Mouse (Mus musculus): ENCODE results near the gene Slc6a11.

Gene Slc6a11

DNA sequence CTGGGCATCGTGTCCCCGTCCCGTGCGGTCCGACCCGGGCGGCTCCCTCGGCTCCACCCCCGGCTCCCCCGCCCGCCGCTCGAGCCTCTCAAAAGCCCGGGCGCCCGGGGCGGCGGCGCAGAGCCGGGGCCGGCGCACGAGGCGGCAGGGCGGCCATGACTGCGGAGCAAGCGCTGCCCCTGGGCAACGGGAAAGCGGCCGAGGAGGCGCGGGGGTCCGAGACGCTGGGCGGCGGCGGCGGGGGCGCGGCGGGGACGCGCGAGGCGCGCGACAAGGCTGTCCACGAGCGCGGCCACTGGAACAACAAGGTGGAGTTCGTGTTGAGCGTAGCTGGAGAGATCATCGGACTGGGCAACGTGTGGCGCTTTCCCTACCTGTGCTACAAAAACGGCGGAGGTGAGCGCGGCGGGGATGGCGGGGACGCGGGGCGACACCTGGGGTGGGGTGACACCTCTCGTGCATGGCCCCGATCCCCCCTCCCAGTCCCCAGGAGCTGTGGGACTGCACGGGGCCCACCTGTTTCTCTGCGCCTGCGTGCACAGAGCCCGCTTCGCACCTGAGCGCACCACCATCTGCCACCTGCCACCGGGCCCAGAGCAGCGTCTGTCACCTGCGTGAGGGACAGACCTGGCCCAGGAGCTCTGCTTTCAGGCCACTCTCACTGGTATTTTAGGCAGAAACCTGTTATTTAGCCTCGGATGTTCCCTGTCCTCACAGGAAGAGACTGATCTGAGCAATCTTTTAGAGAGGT is at the start of gene Slc6a11:
TSS of gene Slc6a11 (plus strand) at position 120 of the 751 bp plus-strand sequence.
- in situ Hi-C loops (cut with MboI, MseI), result no loop called here

DNA sequence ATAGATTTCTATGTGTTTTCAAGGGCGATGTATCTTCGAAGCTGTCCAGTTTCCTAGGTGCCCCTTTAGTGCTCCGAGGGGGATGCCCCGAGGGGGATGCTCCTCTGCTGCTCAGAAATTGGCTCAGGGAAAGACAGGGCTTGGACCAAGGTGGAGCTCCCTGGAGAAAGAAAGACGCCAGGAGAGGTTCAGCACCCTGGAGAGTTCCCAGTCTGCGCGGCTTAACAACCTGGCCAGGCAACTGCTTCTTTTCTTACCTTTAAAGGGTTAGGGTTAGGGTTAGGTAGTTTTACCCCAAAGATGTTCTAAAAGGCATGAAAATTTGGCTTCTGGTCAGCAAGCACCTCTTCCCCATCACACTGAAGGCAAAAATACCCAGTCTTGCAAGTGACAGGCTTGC is 43.9 kb upstream of the Slc6a11 start:
- in situ Hi-C loops (cut with MboI, MseI), result no loop called here

DNA sequence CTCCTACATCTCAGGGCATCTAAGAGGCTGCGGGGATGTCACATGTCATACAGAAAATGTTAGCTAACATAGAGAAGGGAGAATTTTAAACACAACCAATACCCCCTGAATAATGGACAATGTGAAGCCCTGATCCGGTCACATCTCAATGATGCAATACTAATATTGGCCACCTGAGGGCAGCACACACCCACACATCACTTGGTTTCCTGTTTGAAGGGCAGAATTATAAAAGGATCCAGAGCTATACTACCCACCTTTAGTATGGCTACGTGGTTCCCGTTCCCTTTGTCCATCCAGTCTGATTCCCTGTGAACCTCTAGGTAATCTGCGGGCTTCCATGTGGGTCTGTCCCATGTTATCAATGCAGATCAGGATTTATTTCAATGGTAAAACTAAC is 41.4 kb upstream of the Slc6a11 start:
- in situ Hi-C loops (cut with MboI, MseI), result no loop called here

GRCm38 (mm10) chr6:114092216-114092615 is 38.8 kb upstream of the Slc6a11 start:
- in situ Hi-C loops (cut with MboI, MseI), result no loop called here

GRCm38 (mm10) chr6:114094251-114094650 is 36.8 kb upstream of the Slc6a11 start:
- in situ Hi-C loops (cut with MboI, MseI), result no loop called here

- in situ Hi-C loops (cut with MboI, MseI), result no loop called here
These were observed 34.5 kb upstream of the Slc6a11 start for GRCm38 (mm10) chr6:114096574-114096973.

DNA sequence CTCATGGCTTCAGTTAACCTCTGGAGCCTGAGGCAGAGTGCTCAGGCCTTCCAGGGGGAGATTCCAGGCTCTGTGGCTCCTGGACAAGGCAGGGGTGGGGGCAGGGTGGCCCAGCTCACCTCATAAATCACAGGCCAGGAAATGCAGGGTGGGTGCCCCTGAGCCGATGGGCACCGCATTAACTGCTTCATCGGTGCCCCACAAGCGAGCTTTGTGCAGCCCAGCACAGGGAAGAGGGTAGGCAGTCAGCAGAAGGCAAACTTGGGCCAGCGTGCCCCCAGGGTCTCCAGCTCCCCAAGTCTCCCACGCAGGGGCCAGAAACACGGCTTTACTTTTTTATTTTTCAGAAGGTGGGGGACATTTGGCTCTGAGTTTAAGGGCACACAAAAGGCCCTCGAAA is 29.1 kb upstream of the Slc6a11 start:
- in situ Hi-C loops (cut with MboI, MseI), result no loop called here

DNA sequence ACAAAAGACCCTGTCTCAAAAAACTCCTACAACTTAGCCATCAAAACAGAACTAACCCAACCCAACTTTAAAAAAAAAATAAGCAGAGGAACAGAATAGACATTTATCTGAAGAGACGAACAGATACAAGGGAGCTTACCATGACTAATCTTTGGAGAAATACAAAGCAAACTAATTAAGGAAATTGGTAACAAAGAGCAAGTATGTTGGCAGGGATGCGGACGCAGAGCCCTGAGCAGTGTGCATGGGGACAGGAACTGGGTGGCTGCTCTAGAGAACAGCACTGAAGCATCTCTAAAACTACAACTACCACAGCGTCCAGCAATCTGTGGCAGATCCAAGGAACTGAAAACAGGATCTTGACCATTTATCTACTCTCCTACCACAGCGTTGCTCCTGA is 11.5 kb upstream of the Slc6a11 start:
- in situ Hi-C loops (cut with MboI, MseI), result no loop called here

DNA sequence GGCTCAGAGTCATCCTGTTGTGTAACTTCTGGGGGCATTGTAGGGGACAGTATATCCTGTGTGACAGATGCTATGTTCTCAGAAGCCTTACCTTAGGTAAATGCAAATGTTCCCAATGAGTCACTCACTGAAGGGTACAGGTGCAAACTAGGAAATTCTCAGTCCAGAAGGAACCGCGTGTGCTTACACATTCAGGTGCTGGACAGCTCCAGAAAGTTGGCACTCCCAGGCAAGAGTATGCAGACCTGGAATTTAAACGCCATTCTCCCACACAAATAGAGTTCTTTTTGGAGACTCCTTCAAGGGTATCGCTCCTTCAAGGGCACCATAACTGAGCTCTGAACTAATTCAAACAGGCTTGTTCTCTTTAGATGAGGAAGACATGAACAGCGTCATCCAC is 5.5 kb upstream of the Slc6a11 start:
- in situ Hi-C loops (cut with MboI, MseI), result no loop called here

DNA sequence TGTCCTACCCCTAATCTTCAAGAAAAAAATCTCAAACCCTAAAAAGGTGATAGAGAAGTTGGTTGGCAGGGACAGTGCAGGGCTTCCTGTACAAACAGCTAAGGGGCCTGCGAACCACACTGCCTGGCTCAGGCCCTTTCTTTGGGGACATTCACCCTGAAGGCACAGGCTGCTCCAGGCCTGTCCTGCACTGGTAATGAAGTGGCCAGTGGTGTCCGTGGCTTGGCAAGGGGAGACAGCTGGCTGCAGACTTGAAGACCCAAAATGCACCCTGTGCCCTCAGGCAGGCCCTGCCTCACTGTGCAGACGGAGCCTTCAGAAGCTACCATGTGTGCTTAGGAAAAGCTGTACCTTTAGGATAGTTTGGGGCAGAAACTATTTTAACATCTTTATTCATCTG is 1.4 kb downstream of the Slc6a11 start:
- in situ Hi-C loops (cut with MboI, MseI), result no loop called here

DNA sequence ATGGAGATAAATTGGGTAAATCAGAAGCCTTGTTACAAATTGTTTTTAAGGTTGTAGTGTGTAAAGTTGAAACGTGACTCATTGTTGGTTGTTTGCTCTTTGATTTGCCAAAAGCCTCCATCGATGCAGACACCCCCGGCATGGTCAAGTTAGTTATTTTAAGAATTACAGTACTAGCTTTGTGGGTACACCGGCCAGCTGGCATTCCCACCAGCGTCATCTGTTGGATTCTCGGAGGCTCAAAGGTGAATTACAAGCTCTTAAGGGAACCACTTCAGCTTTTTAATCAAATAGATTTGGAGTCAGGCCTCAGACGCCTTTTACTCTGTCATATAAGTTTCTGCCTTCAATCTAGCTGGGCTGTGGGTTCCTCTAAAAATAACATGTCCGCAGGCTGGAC is 1.9 kb downstream of the Slc6a11 start:
- in situ Hi-C loops (cut with MboI, MseI), result no loop called here

DNA sequence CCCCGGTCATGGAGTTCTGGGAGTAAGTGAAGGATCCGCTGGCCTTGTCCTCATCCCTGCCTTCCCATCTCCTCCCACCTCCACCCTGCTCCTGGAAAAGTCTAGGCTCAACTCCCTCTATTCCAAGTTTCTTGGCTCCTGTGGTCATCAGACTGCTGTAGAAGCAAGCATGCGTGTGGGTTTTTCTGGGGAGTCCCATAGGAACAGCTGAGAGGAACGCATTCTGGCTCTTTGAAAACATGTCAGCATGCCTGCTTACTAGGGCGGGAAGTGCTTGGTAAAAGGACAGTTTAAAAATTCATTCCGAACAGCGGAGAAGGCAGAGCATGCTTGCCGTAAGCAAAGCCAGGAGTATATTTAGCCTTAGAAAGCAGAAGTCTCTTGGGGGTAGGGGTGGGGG is 7.9 kb downstream of the Slc6a11 start:
- in situ Hi-C loops (cut with MboI, MseI), result no loop called here

- in situ Hi-C loops (cut with MboI, MseI), result no loop called here
These were observed 10.4 kb downstream of the Slc6a11 start for GRCm38 (mm10) chr6:114141481-114141880.

- in situ Hi-C loops (cut with MboI, MseI), result no loop called here
These were observed 11.4 kb downstream of the Slc6a11 start for GRCm38 (mm10) chr6:114142480-114142879.

DNA sequence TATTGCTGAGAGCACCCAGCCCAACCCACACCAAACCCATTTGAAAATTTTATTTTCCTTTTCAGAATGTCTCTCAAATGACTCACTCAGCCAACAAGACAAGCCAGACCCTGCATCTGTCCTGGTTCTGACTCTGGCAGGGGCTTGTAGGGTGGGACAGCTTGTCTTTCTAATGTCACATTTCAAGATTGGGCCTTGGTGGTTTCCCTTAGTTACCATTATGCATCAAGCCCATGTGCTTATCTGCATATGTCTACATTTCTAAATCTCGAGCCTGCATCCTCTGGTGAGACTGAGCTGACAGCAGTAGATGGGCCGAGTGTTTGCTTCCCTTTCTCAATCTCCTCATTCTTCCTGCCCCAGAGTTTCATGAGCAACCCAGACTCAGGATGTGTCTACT is 12.5 kb downstream of the Slc6a11 start:
- in situ Hi-C loops (cut with MboI, MseI), result no loop called here

DNA sequence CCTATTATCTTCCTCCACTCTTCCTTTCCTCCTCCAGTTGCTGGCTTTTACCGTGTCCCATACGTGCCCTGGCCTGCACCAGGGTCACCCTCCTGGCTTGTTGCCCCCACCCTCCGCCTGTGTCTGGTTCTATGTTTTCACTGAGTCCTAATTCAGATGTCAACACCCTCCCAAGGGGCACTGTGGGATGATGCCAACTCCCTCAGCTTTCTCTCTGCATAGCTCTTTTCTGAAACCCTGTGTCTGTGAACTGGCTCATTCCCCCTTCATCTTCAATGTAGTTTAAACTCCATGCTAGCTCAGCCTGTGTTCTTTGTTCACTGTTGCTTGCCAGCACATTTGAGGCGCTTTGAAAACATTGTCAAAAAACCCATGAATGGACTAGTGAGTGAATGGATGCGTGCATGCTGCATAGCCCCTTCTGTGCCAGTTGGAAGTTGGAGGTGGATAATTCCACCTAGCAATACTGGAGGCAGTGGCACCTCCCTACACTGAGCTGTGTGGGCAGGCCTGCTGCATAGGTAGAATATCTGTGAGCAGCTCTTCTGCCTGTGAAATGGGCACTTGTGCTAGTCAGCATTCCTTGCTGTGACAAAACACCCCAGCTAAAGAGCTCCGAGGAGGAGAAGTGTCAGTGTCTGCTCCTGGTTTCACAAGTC is 13.5 kb downstream of the Slc6a11 start:
- in situ Hi-C loops (cut with MboI, MseI), result no loop called here

GRCm38 (mm10) chr6:114145650-114146329 is 14.7 kb downstream of the Slc6a11 start:
- in situ Hi-C loops (cut with MboI, MseI), result no loop called here

DNA sequence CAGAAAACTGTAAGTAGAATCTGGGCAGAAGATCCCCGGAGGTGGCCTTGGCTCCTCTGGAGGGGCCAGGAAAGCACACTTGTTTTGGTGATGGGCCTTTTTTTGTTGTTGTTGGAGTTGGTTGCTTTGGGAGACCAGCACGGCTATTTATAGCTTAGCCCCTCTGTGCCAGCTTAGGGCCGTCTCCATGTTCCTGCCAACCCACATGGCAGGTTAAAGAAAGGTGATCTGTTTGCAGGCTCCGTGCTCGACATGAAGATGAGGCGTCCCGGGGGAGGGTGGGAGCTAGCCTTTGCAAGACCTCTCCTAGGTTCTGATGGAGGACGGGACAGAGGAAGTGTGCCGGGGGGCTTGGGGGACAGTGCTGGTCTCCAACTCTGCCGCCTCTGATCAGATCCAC is 24.7 kb downstream of the Slc6a11 start:
- in situ Hi-C loops (cut with MboI, MseI), result no loop called here

GRCm38 (mm10) chr6:114158811-114159210 is 27.8 kb downstream of the Slc6a11 start:
- in situ Hi-C loops (cut with MboI, MseI), result no loop called here

GRCm38 (mm10) chr6:114160732-114161131 is 29.7 kb downstream of the Slc6a11 start:
- in situ Hi-C loops (cut with MboI, MseI), result no loop called here

- in situ Hi-C loops (cut with MboI, MseI), result no loop called here
These were observed 43.0 kb downstream of the Slc6a11 start for GRCm38 (mm10) chr6:114174052-114174397.

DNA sequence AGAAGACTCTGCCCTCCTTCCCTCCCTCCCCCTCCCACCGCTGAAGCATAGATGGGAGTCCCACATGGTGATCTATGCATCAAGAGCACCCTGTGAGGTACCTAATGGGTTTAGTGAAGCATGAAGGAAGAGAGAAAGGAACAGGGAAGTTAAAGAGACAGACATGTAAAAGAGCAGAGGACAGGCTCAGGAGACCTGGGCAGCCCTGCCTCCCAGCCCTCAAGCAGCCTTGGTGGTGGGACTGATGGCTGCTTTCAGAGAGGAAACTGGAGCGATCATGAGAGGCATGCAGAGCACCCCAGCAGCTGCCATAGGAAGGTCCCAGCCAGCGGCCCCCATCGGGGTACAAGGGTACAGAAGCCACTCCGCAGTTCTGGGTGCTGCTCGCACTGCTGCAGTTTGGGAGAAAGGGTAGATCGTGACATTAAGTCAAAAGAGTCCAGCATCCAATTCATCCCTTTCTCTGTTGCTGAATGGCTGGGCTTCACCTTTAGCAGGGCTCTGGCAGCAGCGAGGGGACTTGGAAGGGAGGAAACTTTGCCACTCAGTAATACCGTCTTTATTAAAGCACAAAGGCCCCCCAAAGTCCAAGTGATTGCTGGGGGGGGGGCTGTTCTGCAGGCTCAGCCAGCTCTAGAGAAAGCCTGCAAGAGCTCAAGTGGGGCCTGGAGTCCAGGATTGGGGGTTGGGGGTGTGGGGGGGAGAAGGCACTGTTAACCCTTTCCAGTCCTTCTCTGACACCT is 43.5 kb downstream of the Slc6a11 start:
- in situ Hi-C loops (cut with MboI, MseI), result no loop called here
